Mouse (Mus musculus): Measurements from ENCODE around the gene Clstn2.

Gene Clstn2

DNA sequence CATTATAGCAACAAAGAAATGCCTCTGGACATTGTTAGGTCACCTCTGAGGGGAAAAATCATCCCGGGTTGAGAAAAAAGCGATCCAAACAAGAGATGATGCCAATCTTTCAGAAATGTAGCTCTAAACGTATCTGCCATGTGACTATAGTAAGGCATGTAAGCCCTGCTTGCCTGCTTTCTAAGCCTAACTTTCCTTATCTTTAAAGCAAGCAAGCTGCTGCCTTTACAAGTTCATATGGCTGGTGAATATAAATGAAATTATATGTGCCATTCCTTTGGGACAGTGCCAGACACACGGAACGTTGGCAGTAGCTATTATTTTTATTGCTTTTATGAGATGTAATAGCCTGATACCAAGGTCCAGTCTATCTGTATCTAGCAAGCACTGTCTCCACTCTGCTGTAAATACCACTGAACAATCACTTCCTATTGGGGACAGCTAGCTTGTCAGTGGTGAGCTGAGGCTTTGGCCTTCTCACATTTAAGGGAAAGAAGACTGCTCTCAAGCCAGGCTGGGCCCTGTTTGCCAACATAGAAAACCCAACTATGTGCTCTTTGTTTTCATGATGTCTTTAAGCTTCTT lies 252.9 kb downstream of the Clstn2 start:
- intact Hi-C loops (cut with DNase I), result no loop called here

DNA sequence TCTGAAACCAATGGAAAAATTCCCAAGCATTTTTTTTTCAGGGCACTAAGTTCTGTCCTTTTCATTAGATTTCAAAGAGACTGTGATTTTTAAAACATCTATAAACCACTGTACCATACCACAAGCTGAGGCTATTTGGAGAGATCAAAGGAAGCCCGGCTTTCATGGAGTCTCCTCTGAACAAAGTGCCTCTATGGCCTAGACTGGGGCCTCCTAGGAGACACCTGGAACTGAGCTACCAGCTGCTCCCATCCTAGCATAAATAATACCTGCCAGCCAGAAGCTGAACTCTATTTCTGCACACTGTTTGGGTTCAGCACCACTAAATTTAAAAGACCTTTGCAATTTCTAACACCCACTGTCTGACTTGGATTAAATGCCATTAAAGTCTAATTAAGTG lies 257.2 kb downstream of the Clstn2 start:
- intact Hi-C loops (cut with DNase I), result no loop called here

DNA sequence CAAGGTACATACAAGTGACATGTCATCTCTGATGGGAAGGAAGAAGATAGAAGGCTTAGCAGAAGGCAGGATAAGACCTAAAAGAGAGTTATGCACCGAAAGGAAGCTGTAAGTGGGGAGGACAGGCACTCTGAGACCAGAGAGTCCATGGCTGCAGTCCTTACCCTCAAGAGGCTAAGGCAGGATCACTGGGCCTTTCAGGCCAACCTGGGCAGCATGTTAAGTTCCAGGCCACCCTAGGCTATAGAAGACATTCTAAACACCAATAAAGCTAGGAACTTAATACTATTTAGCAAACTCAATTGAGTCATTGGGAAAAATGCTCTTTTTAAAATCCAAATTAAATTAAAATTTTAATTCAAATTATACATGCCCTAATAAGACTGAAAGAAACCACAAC lies 258.0 kb downstream of the Clstn2 start:
- intact Hi-C loops (cut with DNase I), result no loop called here

DNA sequence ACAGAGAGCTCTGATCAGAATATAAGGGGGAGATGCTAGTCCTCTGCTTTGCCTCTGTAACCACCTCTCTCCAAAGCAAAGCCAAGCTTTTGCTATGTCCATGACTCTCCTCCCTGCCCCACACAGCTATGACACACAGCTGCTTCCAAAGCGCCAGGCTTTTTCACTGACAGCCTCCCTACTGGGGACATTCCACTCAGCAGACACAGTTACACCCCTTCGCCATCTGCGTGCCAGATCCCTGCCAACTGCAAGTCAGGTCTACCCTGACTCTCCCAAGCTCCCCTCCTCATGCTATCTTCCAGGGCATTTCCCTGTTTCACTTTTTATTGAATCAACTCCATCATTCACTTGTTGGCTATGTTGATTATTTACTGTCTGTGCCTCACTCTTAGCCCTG lies 259.1 kb downstream of the Clstn2 start:
- intact Hi-C loops (cut with DNase I), result no loop called here

DNA sequence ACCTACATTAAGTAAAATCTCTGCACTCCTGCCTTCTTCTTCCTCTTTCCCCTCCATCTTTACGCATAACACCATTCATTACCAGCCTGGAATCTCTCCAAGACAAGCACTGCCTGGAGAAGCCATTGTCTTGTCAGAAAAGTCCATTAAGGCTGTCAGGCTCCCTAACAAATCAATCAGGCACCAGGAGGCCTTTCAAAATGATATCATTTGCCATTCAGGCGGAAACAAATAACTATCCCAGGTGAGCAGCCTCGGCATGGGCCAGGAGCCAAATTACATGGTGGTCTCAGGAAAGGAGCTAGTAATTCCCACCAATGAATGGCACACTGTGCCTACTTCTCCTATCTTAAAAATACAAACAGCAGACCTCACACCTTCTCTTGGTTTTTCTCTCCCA lies 260.6 kb downstream of the Clstn2 start:
- intact Hi-C loops (cut with DNase I), result no loop called here

DNA sequence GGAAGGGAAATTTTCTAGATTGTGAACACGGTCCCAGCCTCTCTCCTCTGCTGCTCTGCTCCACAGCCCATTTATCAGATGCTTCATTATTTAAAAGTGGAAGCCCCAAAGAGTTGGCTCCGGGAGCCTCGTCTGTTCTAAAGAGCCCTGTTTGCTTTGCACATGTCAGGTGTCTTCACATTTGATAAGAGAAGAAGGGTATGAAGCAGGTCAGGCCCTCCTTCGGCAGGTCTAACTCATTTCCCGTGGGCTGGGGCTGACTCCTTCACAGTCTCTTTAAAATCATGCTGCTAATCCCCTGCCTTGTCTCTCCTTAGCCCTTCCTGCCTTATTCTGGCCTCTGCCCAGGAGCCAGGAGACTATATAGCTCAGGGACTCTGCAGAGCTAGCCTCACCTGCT lies 263.6 kb downstream of the Clstn2 start:
- intact Hi-C loops (cut with DNase I), result no loop called here

DNA sequence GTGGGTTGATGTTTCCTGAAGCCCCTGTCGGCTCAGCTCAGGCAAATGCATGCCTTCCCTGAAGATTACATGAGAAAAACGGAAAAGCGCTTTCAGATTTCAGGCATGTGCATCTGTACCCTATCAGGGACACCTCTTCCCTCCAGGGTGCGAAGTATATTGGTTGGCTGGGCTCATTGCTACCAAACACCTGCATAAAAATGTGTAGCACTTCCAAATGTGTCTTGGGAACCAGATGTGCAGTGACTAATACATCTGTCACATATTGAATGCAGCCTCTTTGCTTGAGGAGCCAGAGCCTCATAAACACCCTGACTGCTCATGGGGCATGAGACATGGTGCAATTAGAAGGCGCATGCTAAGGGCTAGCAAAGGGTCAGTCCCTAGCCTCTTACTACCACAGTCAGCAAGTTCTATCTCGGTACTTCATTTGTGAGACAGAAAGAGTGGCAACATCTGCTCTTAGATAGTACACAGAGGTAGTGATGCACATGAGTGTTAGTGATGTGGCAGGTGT lies 267.7 kb downstream of the Clstn2 start:
- intact Hi-C loops (cut with DNase I), result no loop called here

DNA sequence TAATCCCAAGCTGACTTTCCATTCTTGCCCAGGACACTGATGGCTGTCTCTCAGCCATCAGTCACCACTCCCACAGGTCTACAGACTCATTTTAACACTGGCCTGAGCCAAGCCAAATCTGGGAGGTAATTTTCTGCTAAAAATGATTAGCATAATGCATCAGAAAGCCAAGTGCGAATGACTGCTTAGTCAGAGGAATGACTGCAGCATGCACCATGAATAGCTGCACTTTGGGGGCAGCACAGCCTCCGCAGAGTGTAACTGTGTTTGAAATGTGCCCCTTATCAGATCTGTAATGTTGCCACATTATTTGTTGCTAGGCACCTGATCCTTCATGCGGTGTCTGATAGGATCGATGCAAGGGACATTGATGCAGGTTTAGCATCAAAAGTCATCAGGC lies 269.9 kb downstream of the Clstn2 start:
- intact Hi-C loops (cut with DNase I), result no loop called here

DNA sequence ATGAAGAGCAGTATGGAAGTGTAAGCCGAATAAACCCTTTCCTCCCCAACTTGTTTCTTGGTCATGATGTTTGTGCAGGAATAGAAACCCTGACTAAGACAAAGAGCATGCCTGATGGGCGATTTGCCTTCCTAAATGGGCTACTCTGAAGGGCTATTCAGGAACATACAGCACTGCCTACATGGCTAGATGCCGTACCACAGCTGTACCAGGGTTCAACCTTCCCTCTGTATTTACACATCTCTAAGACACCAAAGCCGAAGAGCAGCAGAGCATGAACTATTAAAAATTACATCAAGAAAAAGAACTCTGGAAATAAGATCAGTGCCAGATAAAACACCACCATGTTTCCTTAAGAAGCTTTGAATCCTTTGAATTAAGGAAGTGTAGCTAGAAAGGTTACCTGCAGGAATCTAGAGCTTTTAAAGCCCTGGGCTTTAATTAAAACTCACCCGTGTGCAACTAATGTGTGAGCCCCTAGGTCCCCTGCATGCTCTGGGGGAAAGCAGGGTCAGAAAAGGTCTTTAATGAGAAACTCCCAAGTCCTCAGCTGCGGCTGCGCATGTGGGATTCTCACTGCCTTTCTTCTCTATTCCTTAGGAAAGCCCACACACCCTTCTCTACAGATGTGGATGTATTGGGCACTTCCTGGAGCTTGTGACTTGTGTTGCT lies 277.2 kb downstream of the Clstn2 start:
- intact Hi-C loops (cut with DNase I), result no loop called here

DNA sequence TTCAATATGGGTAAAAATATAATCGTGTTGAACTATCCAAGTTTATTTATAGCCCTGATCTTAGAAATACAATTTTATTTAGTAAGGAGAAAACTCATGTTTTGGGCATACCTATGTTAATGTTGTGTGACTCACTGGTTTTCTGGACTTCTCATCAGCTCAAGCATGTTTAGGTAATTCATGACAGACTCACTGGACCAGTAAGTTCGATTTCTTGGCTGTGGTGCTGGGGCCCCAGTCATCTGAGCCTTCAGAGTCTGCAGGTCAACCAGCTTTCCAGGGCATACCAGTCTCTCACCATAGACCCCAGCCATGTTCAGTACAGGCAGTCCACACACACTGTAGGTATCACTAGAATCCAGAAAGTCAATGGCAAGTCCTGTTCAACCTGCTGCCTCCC lies 279.3 kb downstream of the Clstn2 start:
- intact Hi-C loops (cut with DNase I), result no loop called here

DNA sequence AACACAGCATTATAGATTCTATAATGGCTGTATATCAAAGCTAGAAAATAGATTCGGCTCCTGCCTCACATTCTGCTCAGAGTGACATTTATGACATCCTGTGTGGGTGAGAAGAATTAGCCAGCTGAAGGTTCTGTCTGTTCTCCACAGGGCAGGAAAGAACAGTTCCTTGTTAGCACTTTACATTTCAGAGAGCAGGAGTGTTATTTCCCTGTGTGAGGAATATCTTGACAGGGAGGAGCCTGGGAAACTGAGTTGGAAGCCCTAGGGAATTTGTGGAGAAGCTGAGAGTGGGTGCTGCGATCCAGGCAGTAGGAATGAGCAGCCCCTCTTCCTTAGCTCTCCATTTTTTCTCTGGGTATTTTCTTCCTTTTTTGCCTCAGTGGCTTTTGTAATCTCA lies 286.4 kb downstream of the Clstn2 start:
- intact Hi-C loops (cut with DNase I), result no loop called here

DNA sequence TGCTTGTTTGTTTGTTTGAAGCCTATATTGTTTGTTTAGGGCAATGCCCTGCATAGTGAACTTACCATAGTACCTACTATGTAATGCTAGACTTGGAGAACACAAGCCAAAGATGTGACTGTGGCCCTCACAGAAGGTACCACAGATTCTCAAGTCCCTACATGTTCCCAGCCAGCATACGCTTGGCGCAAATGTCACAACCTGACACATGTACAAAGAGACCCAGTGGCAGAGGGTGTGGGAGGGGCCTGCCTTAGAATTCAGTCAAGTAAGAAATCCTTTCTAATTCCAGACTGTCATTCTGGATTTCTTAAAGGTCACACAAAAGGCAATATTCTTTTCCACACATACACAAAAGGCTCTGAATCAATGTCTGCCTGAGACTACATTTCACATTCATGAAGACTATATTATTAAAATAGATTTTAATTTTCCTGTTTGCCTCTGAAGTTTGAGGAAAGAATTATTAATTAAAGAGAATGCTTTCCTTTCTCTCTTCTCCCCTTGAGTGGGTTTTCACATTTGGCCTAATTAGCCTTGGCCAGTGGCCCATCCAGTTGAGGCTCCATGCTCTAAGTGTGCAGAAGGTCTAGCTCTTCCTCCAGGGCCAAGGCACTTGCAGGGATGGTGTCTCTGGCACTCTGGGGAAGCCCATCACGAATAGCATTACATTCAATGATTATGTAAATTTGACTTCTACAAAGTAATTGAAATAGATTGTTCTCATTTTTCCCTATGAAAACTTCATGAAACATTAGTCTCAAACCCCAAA lies 305.1 kb downstream of the Clstn2 start:
- intact Hi-C loops (cut with DNase I), result no loop called here

DNA sequence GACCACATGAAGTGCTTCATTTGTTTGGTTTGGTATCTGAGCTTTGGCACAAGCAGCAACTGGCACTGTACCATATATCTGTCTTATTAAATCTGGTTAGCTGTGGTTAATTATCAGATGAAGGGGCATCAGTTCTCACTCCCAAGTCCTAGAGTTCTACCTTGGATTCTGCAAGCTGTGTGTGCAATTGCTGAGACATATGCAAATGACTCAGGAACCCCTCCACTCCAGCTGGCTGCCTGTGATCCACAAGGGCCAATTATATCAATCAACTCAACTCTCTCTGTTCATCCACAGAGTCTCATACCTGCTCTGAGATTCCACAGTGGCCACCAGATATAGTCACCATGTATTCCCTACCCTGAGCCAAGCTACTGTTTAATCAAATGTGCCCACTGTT lies 315.3 kb downstream of the Clstn2 start:
- intact Hi-C loops (cut with DNase I), result no loop called here

DNA sequence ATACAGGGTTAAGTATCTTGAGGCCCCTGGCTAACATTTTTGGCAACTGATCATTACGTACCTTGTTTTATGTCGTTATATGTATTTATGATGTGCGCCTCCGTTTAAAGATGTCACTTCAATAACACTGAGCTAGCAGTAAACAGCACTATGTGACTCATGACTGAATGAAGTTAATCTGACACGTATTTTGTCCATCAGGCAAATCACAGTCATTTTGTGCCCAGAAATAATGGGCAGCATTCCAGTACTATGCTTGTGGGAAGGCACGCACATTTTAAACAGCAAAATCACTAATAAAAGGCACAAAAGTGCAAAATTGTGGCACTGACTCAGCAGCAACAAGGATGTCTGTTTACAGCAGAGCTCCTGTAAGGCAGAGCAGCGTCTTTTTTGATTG lies 316.0 kb downstream of the Clstn2 start:
- intact Hi-C loops (cut with DNase I), result no loop called here

DNA sequence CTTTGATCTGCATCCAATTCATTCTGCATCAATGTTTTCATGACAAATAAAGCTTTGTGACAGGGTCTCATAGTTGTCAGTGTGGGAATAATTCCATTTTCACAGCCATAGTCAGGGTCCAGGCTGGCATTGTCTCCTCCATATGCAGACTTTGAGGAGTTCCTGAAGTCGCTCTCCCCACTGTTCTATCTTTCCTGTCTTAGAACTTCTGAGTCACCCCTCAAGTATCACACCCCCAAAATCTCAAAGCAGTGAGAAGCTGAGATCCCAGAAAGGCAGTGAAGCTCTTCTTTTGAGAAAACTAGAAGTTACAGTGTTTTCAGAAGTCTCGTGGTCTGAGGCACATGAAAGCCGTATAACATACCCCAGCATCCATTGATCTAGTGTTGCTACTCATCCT lies 320.1 kb downstream of the Clstn2 start:
- intact Hi-C loops (cut with DNase I), result no loop called here

DNA sequence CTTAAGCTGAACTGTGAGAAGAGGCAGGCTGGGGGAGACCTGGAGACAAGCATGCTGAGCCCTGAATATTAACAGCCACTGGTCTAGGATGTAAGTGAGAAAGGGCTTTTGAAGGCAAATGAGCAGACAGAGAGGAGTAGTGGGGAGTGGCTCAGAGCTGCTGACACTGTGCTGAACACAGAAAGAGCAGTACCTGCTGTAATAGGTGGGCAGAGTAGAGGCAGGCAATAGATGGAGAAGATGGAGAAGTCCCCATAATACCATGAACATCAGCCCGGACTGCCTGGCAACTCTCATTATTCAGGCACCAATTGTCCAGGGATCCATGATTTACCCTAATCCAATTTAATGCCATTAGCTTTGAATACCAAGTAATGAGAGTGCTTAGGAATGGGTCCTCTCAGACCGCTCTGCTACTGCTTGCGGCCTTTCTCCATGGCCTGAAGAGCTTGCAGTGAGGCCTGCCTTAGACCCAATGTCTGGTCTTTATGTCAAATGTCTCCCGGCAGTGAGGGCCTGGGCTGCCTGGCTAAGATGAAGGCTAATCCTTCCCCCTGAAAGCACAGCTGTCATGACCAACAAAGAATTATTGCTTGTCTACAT lies 329.0 kb downstream of the Clstn2 start:
- intact Hi-C loops (cut with DNase I), result no loop called here

DNA sequence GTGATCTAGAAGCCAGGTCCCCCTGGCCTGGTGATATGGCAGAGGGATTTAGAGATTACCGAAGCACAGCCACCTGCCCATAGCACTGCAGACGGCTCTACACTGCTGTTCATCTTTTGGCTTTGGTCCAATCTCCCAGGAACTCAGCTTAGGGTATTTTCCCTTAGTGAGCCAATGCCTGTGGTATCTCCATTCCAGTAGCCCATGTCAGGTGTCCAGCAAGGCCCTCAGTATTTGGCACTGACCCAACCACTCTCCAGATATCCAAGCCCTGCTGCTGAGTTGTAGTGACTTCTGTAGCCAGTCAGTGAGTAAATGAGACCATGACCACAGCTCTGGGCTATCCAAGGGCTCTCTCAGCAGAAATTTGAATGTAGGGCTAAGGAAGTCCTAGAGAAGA lies 330.0 kb downstream of the Clstn2 start:
- intact Hi-C loops (cut with DNase I), result no loop called here

DNA sequence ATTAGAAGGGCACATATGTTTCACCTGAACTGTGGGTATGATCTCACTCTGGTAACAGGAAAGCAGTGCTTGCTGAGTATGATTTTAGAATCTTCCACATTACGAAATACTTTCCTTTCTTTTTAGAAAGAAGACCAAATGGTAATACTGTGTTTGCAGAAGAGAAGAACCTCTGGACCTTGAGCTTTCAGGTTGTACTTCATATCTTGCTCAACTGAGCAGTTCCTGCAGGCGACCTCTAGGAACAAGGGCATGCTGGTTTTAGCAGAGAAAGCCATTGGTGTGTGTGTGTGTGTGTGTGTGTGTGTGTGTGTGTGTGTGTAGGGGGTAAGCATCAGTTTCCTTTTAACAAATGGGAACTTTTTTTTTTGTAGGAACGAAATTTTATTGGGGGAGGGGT lies 333.0 kb downstream of the Clstn2 start:
- intact Hi-C loops (cut with DNase I), result no loop called here

DNA sequence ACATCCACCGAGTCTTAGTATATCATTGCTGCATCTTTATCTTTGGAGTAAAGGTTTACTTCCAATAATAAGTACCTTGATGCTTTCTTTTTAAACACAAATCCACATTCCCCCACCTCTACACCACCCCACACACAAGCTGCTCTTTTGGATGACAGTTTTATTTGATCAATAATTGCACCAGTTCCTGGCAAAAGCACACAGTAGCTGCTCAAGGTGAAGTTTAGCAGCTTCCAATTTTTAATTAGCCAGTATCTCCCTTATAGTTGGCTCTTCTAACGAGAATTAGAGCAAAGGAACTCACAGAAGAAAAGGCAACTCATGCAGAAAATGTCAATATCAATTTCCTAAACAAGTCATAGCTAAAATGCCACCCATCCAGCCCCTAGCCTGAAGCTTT lies 334.0 kb downstream of the Clstn2 start:
- intact Hi-C loops (cut with DNase I), result no loop called here

DNA sequence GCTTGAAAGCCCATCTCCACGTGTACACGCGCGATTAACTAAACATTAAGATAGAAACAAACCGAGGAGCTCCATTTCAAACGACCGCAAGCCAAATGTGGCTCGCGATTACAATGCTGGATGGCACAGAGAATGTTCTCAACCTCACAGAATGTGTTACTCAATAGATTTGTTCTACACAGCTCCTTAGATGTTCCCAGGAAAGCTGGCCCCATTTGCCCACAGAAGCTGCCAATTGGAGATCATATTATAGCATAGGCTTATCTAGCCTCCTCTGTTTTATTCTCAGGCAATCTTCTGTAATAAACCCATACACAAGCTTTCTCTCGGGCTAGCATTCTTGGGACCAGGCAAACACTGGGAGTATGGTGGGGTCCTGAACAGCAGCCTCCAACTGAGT lies 334.9 kb downstream of the Clstn2 start:
- intact Hi-C loops (cut with DNase I), result no loop called here

DNA sequence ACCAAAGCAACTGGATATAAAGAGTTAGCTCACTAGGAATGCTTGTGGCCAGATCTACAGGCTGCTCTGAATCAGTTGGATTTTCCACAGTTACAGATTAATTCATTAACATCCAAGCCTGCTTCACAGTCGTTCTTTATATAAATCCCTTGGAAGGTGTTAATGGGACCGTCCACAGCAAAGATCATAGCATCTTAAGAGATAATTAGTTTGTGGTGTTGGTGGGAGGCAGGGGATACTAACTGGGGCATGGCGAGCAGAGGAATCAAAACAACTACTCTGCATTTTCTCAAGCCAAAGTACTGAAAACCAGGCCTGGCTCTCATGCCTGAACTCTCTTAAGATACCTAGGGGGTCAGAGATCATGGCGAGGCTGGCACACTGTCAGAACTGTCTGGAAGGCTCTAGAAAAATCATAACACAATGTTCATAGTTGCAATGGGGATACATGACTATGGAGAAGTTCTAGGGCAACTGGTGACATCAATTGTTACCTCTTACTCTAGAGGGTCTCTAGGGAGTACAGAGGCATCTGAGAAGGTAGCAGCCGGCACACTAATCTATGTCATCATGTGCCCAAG lies 336.2 kb downstream of the Clstn2 start:
- intact Hi-C loops (cut with DNase I), result no loop called here

DNA sequence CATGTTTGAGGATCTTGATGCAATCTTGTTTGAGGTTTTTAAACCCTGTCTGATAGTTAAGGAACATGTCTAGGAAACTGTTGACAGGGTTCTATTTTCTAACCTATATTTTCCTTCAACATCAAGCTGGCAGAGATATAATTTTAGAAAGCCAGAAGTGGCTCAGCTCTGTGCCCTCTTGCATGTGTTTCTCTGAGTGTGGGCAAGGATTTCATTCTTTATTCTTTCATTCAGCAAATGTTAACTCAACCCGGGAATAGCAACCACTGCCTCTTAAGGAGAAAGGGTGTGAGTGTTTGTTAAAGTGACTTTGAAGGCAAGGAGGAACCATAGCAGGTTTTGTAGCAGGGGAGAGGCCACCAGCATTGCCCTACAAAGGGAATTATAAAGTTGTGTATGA lies 337.7 kb downstream of the Clstn2 start:
- intact Hi-C loops (cut with DNase I), result no loop called here

All from adrenal gland (tissue).